Mouse (Mus musculus): ENCODE data around the gene Exoc5.
A peak's percentile ranks its signal among the peaks of the same experiment; 100 is the strongest.

Exoc5 gene

DNA sequence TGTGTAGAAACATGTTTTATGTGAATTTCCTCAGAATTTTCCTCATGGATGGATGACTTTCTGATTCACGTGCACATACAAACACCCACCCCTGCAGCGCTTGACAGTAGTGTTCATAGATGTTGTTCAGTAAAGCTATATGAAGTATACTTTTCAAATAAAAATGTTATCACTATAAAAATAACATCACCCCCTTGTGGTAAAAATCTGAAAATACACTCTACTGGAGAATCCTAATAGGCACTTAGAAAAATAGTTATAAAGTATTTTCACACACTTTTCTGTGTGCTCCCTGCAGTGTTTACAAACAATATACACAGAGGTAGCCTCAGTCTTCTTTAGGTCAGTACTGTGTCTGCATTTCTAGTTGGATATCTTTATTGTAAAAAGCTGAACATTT lies 58.5 kb downstream of the Exoc5 start:
- no peak for DNase-seq (ENCODE audit: low spot score)

DNA sequence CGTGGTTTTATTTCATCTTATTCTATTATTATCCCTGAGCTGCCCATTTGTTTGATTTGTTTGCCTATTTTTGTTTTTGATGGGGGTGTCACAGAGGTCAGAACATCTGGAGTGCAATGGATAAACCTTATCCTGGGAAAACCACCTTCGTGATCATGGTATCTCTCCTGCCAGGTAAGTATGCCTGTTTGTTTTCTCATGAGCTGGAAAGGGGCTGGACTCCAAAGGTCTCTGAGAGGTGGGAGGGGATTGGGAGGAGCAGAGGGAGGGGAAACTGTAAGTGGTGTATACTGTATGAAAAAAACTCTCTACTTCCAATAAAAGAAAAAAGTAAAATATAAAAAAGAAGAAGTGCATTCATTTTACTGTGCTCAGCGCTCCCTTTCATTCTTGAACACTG lies 64.8 kb downstream of the Exoc5 start:
- DNase-seq (ENCODE audit: low spot score), result no peak

DNA sequence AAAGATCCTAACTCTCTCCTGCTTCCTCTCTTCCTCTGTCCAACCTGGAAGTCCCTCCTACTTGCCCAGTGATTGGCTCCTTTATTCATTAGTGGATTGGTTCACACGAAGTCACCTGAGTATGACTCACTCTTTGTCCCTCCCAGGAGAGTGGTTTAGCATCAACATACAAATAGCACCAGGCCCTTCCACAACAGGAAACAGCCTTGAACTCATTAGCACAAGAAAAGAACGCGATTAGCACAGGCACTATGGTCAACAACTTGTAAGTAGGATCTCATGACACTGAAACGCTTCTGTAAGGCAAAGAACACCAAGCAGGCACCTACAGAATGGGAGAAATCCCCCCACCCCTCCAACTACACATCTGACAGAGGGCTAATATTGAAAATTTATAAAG lies 67.7 kb downstream of the Exoc5 start:
- DNase-seq (ENCODE audit: low spot score), result no peak

DNA sequence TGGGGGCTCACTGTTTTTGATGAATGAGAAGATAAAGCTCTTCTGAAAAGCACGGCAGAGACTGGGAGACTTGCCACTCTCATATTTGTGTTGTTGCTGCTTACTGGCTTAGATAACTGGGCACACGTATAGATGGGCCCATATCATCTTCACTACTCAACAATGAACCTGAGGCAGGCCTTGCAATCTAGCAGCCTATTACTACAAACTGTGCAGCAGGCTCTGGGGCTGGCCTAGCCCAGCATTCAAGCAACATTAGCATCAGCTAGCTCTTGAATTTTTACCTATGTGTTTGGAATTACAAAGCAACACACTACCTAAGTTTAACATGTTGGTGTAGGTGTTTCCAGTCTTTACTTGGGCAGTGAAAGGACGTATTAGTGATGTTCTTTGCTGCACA lies 72.6 kb downstream of the Exoc5 start:
- no peak for DNase-seq (ENCODE audit: low spot score)

GRCm38 (mm10) chr14:48992070-48992580 lies 74.3 kb downstream of the Exoc5 start:
- DNase-seq (ENCODE audit: low spot score), result no peak

DNA sequence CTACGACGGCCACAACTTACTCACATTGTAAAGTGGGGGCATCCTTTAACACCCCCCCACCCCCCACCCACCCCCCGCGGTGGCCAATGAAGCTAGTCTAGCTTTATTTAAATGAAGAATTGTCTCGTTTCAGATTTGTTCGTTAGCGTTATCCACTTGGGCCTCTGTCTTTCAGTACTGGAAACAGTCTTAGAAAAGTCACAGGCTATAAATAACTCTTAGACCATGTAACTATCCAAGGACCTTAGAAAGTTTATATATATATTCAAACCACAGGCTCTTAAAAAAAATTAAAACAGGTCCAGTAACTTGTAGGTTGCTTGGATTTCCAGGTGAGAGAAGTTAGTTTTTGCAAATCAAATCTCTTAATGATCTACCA lies 75.3 kb downstream of the Exoc5 start:
- DNase-seq (ENCODE audit: low spot score), result no peak

- peak; percentile 24 for DNase-seq (ENCODE audit: low spot score)
Observed at GRCm38 (mm10) chr14:48990471-48991143, 75.8 kb downstream of the Exoc5 start.

GRCm38 (mm10) chr14:48989831-48990230 lies 76.6 kb downstream of the Exoc5 start:
- no peak for DNase-seq (ENCODE audit: low spot score)

- DNase-seq (ENCODE audit: low spot score), result no peak
Observed at GRCm38 (mm10) chr14:48986231-48986630, 80.2 kb downstream of the Exoc5 start.

DNA sequence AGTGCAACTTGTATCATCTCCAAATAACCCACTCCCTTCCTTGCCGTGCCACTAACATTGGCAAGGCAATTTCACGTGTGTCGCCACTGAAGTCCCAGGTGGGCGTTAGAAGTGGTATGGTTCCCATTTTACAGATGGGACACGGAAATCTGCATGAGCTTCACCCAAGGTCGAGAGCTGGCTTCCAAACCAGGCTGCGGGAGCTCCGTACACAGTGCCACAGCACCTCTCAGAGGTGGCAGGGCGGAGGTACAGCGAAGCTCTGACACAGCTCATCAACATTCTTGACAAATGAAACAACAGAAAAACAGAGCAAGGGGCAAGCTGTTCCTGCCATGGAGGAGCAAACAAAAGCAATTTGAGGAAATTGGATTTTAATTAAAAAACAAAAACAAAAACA lies 80.8 kb downstream of the Exoc5 start:
- DNase-seq (ENCODE audit: low spot score), result no peak

GRCm38 (mm10) chr14:48978971-48979388 lies 87.5 kb downstream of the Exoc5 start:
- no peak for DNase-seq (ENCODE audit: low spot score)

DNA sequence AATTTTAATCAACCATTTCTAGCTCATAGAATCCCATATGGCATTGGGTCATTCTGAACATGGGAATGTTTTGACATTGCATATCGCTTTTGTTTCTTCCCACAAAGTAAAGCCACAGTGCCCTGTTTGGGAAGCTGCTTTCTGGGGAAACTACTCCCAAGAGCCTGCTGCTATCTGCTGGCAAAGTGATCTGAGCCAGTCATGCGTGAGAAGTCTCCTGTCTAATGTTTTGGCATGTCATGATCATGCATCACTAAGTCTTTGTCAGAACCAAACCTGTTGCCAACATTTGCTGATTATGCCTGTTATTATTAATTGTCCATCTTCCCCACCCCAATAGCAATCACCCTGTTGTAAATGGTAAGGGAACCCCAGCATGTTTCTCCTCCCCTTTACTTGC lies 94.9 kb downstream of the Exoc5 start:
- DNase-seq (ENCODE audit: low spot score), result no peak

- DNase-seq (ENCODE audit: low spot score), result no peak
Observed at GRCm38 (mm10) chr14:48968670-48969069, 97.8 kb downstream of the Exoc5 start.
